Mouse (Mus musculus): ENCODE measurements around the gene Serpinb5. TPM values are rescaled to one million over a fixed set of nuclear protein-coding genes. Genes with fewer than 3 reads are reported as not detected.
"Not testable (repeated sequence)": the region's sequence is repeated elsewhere in the genome, so short reads cannot be mapped to it uniquely, and the experiment has no call there.

Gene Serpinb5
- not detected for total RNA-seq (2021)
- long read RNA-seq, experiment 1 = 0 reads
- long read RNA-seq, experiment 2 = 0 reads

DNA sequence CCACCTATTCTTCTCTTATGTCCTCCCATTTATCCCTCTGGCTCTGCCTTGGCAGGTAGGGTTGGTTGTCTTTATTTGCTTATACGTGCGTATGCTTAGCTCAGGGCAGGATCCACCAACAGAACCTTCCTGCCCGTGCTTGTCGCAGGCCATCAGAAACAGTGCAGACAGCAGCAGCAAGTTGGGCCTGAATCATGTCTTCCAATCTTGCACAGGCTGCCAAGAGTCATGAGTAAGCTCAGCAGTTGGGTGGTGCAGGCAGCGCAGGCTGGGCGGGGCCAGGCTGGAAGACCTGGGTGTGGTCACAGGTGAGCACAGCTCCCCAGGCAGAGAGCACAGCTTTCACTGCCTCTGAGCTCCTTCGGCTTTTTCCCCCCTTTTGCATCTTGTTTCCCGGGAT, at the start of gene Serpinb5:
Gene Serpinb5 (plus strand): TSS at position 327 of the 400 bp plus-strand sequence.
- no peak for DNase-seq (ENCODE audit: low spot score in 2 of 2)

DNA sequence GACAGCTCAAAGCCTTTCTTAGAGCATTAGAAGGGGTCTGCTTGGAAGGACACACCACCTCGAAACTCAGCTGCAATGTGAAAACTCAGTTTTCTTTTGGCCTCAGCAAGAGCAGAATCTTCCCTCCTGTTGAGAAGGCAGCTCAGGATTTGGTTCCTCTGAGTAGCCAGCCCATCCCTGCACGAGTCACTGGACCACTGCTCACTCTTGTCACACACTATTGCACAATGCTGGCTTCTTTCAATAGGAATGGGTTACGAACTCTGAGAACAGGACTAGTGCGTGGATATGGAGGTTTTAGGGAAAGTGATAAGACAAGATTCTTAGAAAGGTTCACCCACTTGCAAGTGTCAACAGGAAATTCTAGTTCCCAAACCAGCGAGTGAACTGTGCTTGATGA, 46.1 kb upstream of the Serpinb5 start:
- no peak for DNase-seq (ENCODE audit: low spot score in 2 of 2)

- no peak for DNase-seq (ENCODE audit: low spot score in 2 of 2)
These were observed 45.7 kb upstream of the Serpinb5 start for GRCm38 (mm10) chr1:106815265-106815664.

- DNase-seq (ENCODE audit: low spot score in 2 of 2) = no peak
These were observed 44.2 kb upstream of the Serpinb5 start for GRCm38 (mm10) chr1:106816766-106817165.

GRCm38 (mm10) chr1:106818323-106818722, 42.6 kb upstream of the Serpinb5 start:
- DNase-seq (ENCODE audit: low spot score in 2 of 2) = no peak

DNA sequence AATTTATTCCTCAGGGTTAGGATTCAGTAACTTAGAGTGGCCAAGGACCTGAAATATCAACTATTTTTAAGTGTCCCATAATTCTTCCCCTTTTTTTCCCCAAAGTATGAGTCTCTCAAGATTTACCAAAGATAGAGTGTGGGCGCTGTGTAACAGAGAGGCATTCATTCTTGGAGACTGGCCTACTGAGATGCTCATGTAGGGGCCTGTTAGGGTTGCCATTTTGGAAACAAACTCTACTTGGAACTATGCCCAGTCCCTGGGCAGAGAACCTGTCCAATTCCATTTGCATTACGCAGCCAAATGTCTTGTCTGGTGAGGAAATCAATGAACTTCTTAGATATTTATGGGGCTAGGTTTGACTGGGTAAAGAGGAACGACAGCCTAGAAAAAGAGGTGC, 38.7 kb upstream of the Serpinb5 start:
- DNase-seq (ENCODE audit: low spot score in 2 of 2) = no peak

- DNase-seq (ENCODE audit: low spot score in 2 of 2) = no peak
These were observed 32.2 kb upstream of the Serpinb5 start for GRCm38 (mm10) chr1:106828784-106829183.

DNA sequence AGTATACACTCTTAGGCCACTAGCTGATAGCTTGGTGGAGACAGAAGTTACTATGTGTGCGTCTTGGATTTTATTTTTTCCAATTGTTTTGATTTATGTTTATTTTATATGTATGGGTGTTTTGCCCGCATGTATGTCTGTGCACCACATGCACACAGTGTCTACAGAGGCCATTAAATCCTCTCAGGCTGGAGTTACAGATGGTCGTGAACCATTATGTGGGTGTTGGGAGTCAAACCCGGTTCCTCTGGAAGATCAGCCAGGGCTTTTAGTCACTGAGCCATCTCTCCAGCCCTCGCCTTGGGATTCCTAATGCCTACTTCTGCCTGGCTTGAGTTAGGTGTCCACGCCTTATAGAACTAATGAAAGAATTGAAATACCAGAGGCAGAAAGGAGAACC, 4.6 kb downstream of the Serpinb5 start:
- DNase-seq (ENCODE audit: low spot score in 2 of 2) = no peak

GRCm38 (mm10) chr1:106866029-106866428, 5.1 kb downstream of the Serpinb5 start:
- no peak for DNase-seq (ENCODE audit: low spot score in 2 of 2)

- no peak for DNase-seq (ENCODE audit: low spot score in 2 of 2)
These were observed 5.8 kb downstream of the Serpinb5 start for GRCm38 (mm10) chr1:106866768-106867167.

GRCm38 (mm10) chr1:106869986-106870385, 9.0 kb downstream of the Serpinb5 start:
- DNase-seq (ENCODE audit: low spot score in 2 of 2) = no peak

- no peak for DNase-seq (ENCODE audit: low spot score in 2 of 2)
These were observed 14.4 kb downstream of the Serpinb5 start for GRCm38 (mm10) chr1:106875193-106875886.

DNA sequence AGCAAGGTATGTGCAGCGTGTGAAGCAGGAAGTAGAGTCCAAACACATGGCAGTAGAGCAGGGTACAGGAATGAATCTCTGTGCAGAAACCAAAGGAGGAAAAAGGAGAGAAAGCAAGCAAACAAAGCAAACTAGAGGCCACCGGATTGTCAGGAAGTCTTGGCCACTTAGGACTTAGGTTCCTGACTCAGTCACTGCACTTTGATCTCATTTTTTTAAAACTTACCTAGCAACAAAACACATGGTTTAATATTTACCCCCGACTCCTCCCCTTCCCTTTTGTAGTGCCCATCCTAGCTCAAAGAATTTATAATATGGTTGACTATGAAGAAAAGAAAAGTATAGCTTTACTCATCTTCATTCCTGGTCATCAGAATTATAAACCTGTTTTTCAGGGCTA, 15.2 kb downstream of the Serpinb5 start:
- DNase-seq (ENCODE audit: low spot score in 2 of 2) = no peak

GRCm38 (mm10) chr1:106882723-106883122, 21.8 kb downstream of the Serpinb5 start:
- no peak for DNase-seq (ENCODE audit: low spot score in 2 of 2)

GRCm38 (mm10) chr1:106883369-106883768, 22.4 kb downstream of the Serpinb5 start:
- no peak for DNase-seq (ENCODE audit: low spot score in 2 of 2)

DNA sequence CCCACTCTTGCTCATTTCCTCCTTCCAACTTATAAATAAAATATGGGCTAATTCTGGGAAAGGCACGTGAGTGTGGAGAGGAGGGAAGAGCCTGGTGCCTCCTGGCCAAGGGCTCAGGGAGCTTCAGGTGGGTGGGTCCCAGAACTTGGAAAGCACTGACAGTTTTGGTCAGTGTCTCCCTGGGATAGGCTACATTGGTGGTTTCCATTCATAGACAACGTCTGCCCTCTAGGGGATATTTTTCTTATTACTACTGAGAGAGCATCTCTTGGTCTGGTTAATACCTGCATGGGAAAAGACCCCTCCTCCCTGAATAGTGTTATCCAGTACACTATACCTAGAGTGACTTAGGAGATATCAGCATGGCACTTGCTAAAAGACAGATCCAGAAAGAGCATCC, 22.8 kb downstream of the Serpinb5 start:
- no peak for DNase-seq (ENCODE audit: low spot score in 2 of 2)

- not testable (repeated sequence) for DNase-seq (ENCODE audit: low spot score in 2 of 2)
These were observed 34.2 kb downstream of the Serpinb5 start for GRCm38 (mm10) chr1:106895142-106895541.

- no peak for DNase-seq (ENCODE audit: low spot score in 2 of 2)
These were observed 40.4 kb downstream of the Serpinb5 start for GRCm38 (mm10) chr1:106901406-106901805.

- DNase-seq (ENCODE audit: low spot score in 2 of 2) = no peak
These were observed 71.0 kb downstream of the Serpinb5 start for GRCm38 (mm10) chr1:106931954-106932353.
